Mouse (Mus musculus) brain, embryonic 14.5 days (tissue): Measurements from ENCODE around the gene Ubc.

Source experiments
- CTCF ChIP-seq: fragments of 200-500 bp; IDR thresholded peaks from 2 replicates; pipeline ENCODE4 v1.5.1; 2012; ENCODE audit warnings: inconsistent platforms, mild to moderate bottlenecking, moderate library complexity, borderline replicate concordance; ENCODE audit not compliant: insufficient read depth, insufficient read length; ENCODE audit errors: extremely low read depth
- POLR2A ChIP-seq: fragments of 200-500 bp; IDR thresholded peaks from 2 replicates; pipeline ENCODE4 v1.6.1; 2012; ENCODE audit warnings: mild to moderate bottlenecking, inconsistent platforms, borderline replicate concordance; ENCODE audit not compliant: poor library complexity, insufficient read depth, insufficient read length, severe bottlenecking; ENCODE audit errors: extremely low read depth

- TF ChIP-seq CTCF (no peak), POLR2A (no peak)
Measured at GRCm38 (mm10) chr5:125354885-125355492, 35.0 kb downstream of the Ubc start.
